Mouse (Mus musculus) embryonic fibroblast, embryonic 13.5 days (primary cell): ENCODE data around the gene Mier2. TPM values are rescaled to one million over a fixed set of nuclear protein-coding genes. Genes with fewer than 3 reads are reported as not detected.

Source experiments
- H3K27ac ChIP-seq: 2 replicates; pipeline ENCODE4 v1.5.1; 2012; ENCODE audit warnings: low read length, control low read depth, inconsistent platforms; ENCODE audit not compliant: insufficient read depth
- H3K4me1 ChIP-seq: 2 replicates; pipeline ENCODE4 v1.6.1; 2011; ENCODE audit warnings: low read length; ENCODE audit not compliant: control insufficient read depth, insufficient read depth
- H3K4me3 ChIP-seq: 2 replicates; pipeline ENCODE4 v1.5.1; 2011; ENCODE audit warnings: mild to moderate bottlenecking, control low read depth, low read length; ENCODE audit not compliant: insufficient read depth
- CTCF ChIP-seq: IDR thresholded peaks from 2 replicates; pipeline ENCODE4 v1.5.1; 2011; ENCODE audit warnings: mild to moderate bottlenecking, control low read depth, low read length, moderate library complexity, borderline replicate concordance; ENCODE audit not compliant: insufficient read depth
- POLR2A ChIP-seq: IDR thresholded peaks from 2 replicates; pipeline ENCODE4 v1.6.1; 2011; ENCODE audit warnings: low read depth, mild to moderate bottlenecking, control low read depth, low read length, moderate library complexity
- polyA plus RNA-seq: library from polyadenylated mRNA; stranded (reverse); fragments of >200 nt; gene quantifications from 2 replicates; pipeline ENCODE4 v1.2.4, GENCODE M21; 2011; ENCODE audit warnings: low read depth; ENCODE audit not compliant: missing spikeins, insufficient read length

The Mier2 gene
- polyA plus RNA-seq, 1 experiment, result 24.7 TPM

DNA sequence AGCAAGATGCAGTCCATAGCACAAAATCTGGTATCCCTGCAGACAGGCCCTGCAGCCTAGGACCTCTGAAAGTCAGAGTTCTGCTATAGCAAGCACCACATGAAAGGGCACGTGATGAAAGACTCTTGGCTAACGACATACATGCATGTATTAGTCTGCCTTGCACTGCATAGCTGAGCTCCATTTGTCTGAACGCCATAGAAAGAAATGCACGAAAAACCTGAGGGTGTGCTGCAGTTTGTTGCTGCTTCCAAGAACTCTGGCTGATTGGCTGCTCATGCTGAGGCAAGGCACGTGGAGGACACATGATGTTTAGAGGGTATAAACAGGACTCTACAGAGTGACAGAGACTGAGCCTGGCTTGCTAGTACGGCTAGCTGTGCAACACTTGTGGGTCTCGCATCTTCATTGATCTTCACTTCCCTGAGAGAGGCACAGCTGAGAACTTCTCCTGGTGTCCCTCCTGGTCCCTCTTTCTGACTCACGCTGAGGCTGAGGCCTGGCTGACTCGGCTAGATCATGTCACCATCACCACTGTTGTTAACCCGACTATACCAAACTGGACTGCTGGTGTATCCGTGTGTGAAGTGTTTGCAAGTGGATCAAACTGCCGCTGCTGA is 18.4 kb downstream of the Mier2 start:
- TF ChIP-seq POLR2A (no peak), CTCF (no peak)
- Histone ChIP-seq H3K27ac (no peak overlapping the region), H3K4me3 (no peak overlapping the region), H3K4me1 (peaks cover 5% of the 10 kb centered on the region; the same call in 1 of the 2 replicates)

DNA sequence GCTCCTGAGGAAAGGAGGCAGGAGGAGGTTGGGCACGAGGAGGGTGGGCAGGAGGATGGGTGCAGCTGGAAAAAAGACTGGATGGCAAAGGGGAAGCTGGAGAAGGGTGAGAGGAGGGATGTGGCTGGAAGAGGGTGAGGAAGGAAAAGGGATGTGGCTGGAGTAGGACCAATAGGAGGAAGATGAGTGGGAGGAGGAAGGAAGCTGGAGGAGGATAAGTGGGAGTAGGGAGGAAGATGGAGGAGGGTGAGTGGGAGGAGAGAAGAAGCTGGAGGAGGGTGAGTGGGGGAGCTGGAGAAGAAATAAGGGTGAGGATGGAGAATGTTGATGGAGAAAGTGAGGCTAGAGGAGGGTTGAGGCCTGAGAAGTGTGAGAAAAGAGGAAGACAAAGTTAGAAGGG is 19.6 kb downstream of the Mier2 start:
- no peak for TF ChIP-seq CTCF
- TF ChIP-seq POLR2A, result no peak
- no peak overlapping the region for H3K27ac ChIP-seq
- H3K4me3 ChIP-seq, result no peak overlapping the region
- peaks cover 5% of the 10 kb centered on the region; the same call in 1 of the 2 replicates for H3K4me1 ChIP-seq

DNA sequence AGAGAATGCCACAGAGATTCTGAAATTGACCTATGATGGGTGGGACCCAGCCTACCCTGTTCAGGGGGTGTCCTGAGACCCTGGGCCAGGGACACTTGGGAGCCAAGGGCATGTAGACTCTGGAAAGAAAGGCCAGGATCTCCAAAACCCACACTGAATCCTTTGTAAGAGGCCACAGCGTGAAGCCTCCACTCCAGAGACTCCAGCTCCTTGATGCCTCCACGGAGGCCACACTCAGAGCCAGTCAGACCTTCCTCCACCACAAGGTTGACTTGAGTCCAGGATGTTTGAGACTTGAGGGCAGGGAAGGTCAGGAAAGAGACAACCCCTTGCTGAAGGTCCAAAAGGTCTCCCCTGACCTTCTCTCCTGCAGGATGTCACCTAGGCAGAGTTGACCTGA is 20.6 kb downstream of the Mier2 start:
- Histone ChIP-seq H3K27ac (no peak overlapping the region), H3K4me3 (no peak overlapping the region), H3K4me1 (peaks cover 5% of the 10 kb centered on the region; the same call in 1 of the 2 replicates)
- no peak for TF ChIP-seq POLR2A
- TF ChIP-seq CTCF, result no peak

- Histone ChIP-seq H3K4me3 (peak within 1 kb of the TSS; percentile 52), H3K27ac (no peak within 1 kb of the TSS), H3K4me1 (no peaks in the 10 kb centered on the region)
- peak; percentile 45; the same call in 1 of the 2 replicates for TF ChIP-seq CTCF
- TF ChIP-seq POLR2A, result peak; percentile 60
Measured at GRCm38 (mm10) chr10:79533126-79533911, 21.7 kb downstream of the Mier2 start, which contains the start of gene Plpp2. Gene Plpp2 (minus strand): TSS chr10:79533796.

- Histone ChIP-seq H3K27ac (no peak overlapping the region), H3K4me1 (no peaks in the 10 kb centered on the region), H3K4me3 (peak overlapping the region; percentile 52)
- TF ChIP-seq POLR2A (no peak), CTCF (no peak)
Measured at GRCm38 (mm10) chr10:79532678-79533077, 22.3 kb downstream of the Mier2 start.

DNA sequence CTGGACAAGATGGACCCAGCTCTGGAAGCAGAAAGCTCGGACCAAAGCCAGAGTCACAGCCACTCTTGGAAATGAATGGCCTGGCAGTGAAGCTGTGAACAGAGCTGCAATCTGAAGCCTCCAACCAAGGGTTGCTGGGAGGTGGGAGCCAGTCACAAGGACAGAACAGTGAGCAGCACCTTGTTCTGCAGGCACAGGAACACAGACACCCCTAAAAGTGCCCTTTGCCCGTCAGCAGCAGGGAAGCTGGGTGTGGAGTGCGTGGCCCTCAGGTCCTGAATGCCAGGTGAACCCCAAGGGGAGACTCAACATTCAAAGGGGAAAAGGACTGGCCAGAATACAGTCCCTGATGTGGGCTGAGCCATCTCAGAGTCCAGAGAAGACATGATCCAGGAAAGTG is 23.4 kb downstream of the Mier2 start:
- TF ChIP-seq CTCF (no peak), POLR2A (no peak)
- Histone ChIP-seq H3K4me3 (no peak overlapping the region), H3K27ac (no peak overlapping the region), H3K4me1 (no peaks in the 10 kb centered on the region)

DNA sequence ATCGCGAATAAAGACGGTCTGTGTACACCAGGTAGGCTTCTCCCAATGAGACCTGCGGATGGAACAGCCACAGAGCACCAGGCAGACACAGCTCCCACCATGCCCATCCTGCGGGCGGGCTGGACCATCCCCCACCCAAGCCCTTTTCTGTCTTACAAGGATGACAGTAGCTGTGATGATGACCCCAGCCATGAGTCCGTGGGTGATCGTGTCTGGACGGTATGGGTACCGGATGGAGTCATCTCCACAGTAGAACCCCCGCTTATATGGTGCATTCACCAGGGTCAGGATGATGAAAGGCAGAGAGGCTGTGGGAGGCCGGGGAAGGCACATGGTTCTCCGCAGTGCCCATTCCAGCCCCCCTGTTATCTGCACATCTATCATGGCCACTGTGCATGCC is 24.3 kb downstream of the Mier2 start:
- Histone ChIP-seq H3K4me3 (no peak overlapping the region), H3K4me1 (no peaks in the 10 kb centered on the region), H3K27ac (no peak overlapping the region)
- TF ChIP-seq POLR2A (no peak), CTCF (no peak)

- Histone ChIP-seq H3K4me3 (no peak overlapping the region), H3K27ac (no peak overlapping the region), H3K4me1 (no peaks in the 10 kb centered on the region)
- TF ChIP-seq POLR2A, result no peak
- no peak for TF ChIP-seq CTCF
Measured at GRCm38 (mm10) chr10:79530241-79530640, 24.8 kb downstream of the Mier2 start.

GRCm38 (mm10) chr10:79528081-79528480 is 26.9 kb downstream of the Mier2 start:
- Histone ChIP-seq H3K4me3 (no peak overlapping the region), H3K27ac (no peak overlapping the region), H3K4me1 (no peaks in the 10 kb centered on the region)
- TF ChIP-seq CTCF, result no peak
- no peak for TF ChIP-seq POLR2A

GRCm38 (mm10) chr10:79527453-79527845 is 27.6 kb downstream of the Mier2 start:
- TF ChIP-seq CTCF (no peak), POLR2A (no peak)
- Histone ChIP-seq H3K4me3 (no peak overlapping the region), H3K27ac (no peak overlapping the region)

More at GRCm38 (mm10) chr10:79527453-79527845, 27.6 kb downstream of the Mier2 start:
- H3K4me1 ChIP-seq, result no peaks in the 10 kb centered on the region
